Mouse (Mus musculus): ENCODE measurements at regions not wholly inside any gene's neighbourhood (a gene's known extent, or its start where the extent isn't known, plus 50 kb on each side); places are given as distances from the start of the nearest gene placed in this dataset.
"Not testable (repeated sequence)": the region's sequence is repeated elsewhere in the genome, so short reads cannot be mapped to it uniquely, and the experiment has no call there.

DNA sequence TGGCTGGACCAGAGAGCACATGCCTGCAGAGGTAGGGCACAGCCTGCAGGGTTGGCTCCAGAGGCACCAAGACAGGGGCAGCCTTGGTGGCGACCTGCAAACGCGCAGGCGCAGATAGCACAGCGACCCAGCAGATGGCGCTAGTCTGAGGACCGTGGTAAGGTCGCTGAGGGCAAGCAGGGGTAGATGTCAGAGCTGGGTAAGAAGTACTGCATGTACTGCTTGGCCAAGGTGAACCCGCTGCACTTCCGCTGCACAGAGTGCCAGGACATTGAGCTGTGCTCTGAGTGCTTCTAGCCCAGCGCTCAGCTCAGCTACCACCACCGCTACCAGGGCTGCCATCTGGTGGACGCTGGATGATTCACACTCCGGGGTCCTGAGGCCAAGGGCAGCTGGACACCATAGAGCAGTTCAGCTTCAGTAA is 68.3 kb downstream of the Hsp90b1 start:
- DNase-seq (ENCODE audit: low spot score), result peak; percentile 55

DNA sequence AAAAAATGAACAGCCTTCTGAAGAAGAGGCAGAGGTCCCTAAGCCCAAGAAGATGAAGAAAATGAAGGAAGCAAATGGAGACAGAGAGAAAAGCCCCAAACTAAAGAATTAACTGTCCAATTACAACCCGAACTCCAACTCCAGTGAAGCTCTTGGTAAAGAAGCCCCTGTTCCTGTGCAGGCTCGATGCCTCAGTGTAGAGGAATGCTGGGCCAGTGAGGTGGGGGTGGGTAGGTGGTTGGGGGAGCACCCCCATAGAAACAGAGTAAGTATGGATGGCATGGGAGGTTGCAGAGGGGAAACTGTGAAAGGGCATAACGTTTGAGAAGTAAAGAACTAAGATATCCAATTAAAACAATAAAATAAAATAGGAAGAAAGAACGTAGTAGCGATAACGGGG is 68.8 kb downstream of the Hsp90b1 start:
- DNase-seq (ENCODE audit: low spot score), result not testable (repeated sequence)

DNA sequence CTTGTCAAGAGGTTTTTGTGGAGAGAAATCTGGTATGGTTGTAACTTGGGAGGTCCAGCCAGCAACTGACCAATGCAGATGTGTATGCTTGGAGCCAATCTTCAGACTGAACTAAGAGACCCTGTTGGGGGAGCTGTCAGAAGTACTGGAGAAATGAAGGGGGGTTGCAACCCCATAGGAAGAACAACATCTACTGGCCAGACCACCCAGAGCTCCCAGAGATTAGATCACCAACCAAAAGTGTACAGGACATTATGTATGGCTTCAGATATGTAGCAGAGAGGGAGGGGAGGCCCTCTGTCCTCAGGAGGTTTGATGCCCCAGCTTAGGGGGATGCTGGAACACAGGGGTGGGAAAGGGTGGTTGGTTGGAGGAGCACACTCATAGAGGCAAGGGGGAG is 78.6 kb downstream of the Hsp90b1 start:
- DNase-seq (ENCODE audit: low spot score), result not testable (repeated sequence)

DNA sequence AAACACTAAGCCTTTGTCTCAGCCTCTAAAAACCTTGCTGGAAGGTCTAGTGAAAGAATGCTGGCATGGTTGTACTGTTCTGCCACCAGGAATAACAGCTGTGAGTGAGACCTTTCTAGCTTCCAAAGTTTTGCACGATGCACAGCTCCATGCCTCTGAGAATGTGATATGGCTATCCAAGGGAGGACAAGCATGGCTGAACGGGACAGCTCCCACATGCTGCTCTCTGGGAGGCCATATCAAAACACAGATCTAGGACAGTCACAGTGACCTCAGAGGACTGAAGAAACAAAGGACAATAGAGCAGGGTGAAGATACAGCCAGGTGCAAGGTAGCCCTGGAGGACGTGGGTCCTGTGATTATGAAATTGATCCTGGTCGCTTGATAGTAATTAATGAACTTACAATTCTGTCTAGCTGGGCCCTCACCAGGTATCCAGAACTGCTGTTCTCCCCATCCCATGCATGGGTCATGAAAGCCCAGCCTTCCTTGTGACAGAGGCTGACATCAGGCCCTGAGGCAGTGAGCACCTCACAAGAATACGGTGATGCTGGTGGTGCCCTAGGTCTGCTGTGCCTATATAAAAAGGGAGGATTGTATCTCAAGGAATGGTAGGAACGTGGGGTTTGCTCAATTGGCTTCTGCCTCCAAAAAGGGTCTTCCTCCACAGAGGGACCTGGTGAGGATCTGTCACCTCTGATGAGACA is 87.2 kb downstream of the Hsp90b1 start:
- DNase-seq (ENCODE audit: low spot score), result not testable (repeated sequence)

DNA sequence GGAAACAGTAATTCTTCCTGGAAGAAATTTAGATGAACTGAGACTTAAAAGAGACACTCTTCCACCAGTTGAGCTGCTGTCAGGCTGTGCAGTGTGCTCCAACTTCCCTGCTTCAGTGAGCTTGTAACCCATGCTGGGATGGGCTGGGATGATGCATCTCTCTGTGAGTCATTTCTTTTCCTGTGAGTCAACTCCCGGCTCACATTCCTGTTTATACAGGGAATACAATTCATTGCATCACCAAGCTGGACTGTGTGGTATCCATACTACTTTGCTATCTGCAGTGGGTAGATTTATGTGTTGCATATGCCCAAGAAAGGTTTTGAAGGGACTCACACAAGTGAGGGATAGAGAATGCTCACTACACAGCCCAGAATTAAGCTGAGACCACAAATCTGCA is 93.0 kb downstream of the Hsp90b1 start:
- DNase-seq (ENCODE audit: low spot score), result not testable (repeated sequence)

DNA sequence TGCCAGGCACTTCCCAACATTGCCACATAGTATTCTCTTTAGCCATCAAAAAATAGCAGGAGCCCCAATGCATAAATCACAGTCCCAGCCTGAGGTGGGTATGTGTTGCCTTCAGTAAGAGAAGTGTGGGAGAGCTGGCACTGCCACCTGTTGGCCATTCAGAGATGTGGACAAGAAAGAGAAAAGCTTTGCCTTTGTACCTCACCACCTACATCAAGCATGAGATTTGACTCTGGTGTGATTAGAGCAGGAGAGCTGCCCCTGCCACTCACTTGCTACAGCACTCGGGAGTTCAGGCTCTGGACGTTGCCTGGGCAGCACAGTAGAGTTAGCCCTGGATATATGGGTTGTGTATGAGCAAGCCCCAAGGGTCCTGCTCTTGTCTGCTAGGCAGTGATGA is 95.3 kb downstream of the Hsp90b1 start:
- DNase-seq (ENCODE audit: low spot score), result not testable (repeated sequence)

DNA sequence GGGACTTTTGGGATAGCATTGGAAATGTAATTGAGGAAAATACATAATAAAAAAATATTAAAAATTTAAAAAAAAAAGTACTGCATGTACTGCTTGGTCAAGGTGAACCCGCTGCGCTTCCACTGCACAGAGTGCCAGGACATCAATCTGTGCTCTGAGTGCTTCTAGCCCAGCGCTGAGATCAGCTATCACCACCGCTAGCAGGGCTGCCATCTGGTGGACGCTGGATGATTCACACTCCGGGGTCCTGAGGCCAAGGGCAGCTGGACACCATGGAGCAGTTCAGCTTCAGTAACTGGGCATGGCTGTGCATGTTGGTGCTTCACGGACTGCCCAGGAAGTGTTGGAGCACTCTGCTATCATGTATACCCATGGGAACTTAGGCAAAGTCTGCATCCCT is 102.1 kb upstream of the Syn3 start:
- DNase-seq (ENCODE audit: low spot score), result not testable (repeated sequence)

DNA sequence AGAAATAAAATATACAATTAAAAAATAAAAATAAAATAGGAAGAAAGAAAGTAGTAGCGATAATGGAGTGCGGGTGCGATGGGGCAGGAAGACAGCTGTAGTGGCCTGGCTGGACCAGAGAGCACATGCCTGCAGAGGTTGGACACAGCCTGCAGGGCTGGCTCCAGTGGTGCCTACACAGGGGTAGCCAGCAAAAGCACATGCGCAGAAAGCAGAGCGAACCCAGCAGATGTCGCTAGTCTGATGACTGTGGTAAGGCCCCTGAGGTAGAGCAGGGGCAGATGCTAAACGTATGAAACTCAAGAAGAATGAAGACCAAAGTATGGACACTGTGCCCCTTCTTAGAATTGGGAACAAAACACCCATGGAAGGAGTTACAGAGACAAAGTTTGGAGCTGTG is 101.3 kb upstream of the Syn3 start:
- DNase-seq (ENCODE audit: low spot score), result not testable (repeated sequence)

DNA sequence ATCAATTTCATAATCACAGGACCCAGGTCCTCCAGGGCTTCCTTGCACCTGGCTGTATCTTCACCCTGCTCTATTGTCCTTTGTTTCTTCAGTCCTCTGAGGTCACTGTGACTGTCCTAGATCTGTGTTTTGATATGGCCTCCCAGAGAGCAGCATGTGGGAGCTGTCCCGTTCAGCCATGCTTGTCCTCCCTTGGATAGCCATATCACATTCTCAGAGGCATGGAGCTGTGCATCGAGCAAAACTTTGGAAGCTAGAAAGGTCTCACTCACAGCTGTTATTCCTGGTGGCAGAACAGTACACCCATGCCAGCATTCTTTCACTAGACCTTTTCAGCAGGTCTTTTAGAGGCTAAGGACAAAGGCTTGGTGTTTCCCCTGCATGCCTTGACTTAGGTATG is 91.5 kb upstream of the Syn3 start:
- not testable (repeated sequence) for DNase-seq (ENCODE audit: low spot score)

DNA sequence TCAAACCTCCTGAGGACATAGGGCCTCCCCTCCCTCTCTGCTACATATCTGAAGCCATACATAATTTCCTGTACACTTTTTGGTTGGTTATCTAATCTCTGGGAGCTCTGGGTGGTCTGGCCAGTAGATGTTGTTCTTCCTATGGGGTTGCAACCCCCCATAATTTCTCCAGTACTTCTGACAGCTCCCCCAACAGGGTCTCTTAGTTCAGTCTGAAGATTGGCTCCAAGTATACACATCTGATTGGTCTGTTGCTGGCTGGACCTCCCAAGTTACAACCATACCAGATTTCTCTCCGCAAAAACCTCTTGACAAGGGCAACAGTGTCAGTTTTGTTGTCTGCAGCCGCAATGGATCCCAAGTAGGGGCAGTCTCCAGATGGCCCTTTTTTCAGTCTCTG is 68.2 kb upstream of the Syn3 start:
- not testable (repeated sequence) for DNase-seq (ENCODE audit: low spot score)

DNA sequence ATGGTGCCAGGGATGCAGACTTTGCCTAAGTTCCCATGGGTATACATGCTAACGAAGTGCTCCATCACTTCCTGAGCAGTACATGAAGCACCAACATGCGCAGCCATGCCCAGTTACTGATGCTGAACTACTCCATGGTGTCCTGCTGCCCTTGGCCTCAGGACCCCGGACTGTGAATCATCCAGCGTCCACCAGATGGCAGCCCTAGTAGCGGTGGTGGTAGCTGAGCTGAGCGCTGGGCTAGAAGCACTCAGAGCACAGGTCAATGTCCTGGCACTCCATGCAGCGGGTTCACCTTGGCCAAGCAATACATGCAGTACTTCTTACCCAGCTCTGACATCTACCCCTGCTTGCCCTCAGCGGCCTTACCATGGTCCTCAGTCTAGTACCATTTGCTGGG is 57.1 kb upstream of the Syn3 start:
- no peak for DNase-seq (ENCODE audit: low spot score)
